ENCODE assay signal across 18 mouse cellular contexts in genomic region chr7:101292086-101292485, GRCm38 (mm10).
"Had no signal": no experiment of that assay in that cellular context is flagged by ENCODE, and none has a peak within 500 bp of the region (broad histone marks: within the 10 kb centered on the region; RNA-seq: fewer than 3 reads in every experiment).

No protein-coding gene starts in this region.

- H3K4me3 ChIP-seq: midbrain, embryonic 10.5 days; midbrain, embryonic 12.5 days; myocyte; neural tube, embryonic 13.5 days; neural tube, embryonic 15.5 days had no signal

- H3K27ac ChIP-seq: midbrain, embryonic 10.5 days; midbrain, embryonic 12.5 days; neural tube, embryonic 15.5 days had no signal

- H3K27me3 ChIP-seq: neural tube, embryonic 15.5 days had no signal

- H3K9me3 ChIP-seq: midbrain, embryonic 10.5 days; midbrain, embryonic 12.5 days; neural tube, embryonic 13.5 days; neural tube, embryonic 15.5 days had no signal

- DNase-seq: lung, adult 18-20 months; lung, embryonic 14.5 days; lung, postnatal 10 days; lung, postnatal 4 days; midbrain, embryonic 14.5 days; retina, postnatal 1 day; right cerebral cortex, adult 18-20 months; right cerebral cortex, postnatal 25 days; right cerebral cortex, postnatal 4 days; spleen, adult 18-20 months; thymus, adult 18-20 months; thymus, postnatal 14 days; thymus, postnatal 36 days had no signal
